Mouse (Mus musculus) T-helper 17 cell (primary cell): ENCODE results near the gene Nufip1.

Experiments
- in situ Hi-C, 2 experiments: fragments of 300-600 bp; cut with MboI, MseI; formaldehyde crosslinking; loops; 1 replicate in 1 of 2; 2 replicates in 1 of 2; pipeline ENCODE4 v1.15.1; 2025; ENCODE audit warnings: high pct_unique_total_duplicates in 2 of 2

Gene Nufip1

DNA sequence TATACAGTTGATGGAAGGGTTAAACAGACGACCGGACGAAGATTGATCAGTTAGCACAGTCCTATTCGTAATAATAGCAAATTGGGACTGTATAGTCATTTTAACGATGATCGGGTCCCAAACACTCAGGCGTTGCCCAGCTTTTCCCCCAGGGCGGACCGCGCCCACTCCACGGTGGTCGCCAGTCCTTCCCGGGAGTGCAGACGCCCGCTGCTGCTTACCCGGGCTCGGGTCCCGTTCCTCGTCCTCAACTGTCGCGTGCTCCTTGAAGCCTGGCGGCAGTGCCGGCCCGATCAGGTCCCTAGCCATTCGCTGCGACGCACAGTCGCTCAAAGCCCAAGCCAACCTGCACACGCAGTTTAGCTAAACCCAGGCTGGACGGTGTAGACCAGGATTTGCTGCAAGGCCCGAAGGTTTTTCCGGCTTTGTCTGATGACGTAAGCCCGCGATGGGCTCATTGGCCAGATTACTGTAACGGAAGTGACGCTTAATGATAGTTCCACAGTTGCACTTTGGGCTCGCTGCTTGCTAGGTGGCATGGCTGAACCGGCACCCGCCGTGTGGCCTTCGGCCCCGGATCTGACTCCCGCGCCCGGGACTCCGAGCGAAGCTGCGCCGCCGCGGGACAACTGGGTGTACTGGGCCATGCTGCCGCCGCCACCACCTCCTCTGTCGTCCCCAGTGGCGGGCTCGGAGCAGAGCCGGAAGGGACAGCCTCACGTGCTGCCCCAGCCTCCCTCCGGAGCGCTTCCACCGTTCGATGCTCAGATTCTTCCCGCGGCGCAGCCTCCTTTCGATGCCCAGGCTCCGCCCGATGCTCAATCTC is at the start of gene Nufip1, which contains the start of gene Gpalpp1:
Nufip1 (plus strand) TSS at position 496 of the 826 bp plus-strand sequence.
Gpalpp1 (minus strand) TSS at position 365 of the 826 bp plus-strand sequence.
- in situ Hi-C loops = no loop called here

DNA sequence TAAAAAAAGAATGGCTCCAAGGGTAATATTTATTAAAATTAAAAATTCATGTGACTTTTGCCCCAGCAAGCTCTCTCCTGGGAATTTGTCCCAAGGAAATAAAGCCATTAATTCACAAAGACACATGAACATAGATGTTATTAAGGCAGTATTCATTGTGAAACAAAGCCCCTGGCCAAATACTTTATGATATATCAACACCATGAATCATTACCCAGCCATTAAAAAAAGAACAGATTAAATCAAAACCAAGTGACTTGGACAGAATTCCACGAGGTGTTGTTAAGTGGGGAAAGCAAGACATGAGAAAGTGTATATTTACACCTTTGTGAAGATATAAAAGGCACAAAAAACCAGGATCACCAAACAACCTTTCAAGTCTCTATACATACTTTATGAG is 43.5 kb upstream of the Nufip1 start:
- in situ Hi-C loops = no loop called here

DNA sequence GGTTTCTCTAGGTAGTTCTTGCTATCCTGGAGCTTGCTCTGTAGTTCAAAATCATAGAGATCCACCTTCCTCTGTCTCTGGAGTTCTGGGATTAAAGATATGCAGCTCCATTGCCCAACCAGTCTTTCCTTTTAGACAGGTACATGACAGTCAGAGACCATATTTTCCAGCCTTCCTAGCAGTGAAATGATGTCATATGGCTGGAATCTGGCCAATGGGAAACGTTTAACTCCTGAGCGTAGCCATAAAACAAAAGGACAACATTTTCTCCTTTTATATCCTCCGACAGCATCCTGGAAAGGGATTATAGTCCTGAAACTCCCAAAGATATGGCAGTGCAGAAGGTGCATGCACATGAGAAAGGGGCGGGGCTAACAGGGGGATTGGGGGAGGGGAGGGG is 42.4 kb upstream of the Nufip1 start:
- in situ Hi-C loops = no loop called here

DNA sequence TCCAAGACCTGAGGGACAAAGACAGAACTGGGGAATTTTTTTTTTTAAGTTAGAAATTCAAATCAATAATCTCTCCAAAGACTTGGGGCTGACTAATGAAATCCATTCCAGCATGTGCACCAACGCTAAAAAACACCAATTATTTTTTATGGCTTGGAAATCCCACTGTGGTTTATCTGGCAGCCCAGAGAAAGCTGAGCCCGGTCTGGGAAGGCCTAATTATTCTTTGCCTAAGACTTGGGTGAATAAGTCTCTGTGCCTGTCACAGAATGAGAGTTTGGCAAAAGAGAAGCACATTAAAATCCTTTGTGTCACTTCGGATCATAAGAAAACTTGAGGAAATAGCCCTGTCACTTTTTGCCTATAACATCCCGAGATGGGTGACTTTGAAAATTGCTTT is 41.4 kb upstream of the Nufip1 start:
- in situ Hi-C loops = no loop called here

DNA sequence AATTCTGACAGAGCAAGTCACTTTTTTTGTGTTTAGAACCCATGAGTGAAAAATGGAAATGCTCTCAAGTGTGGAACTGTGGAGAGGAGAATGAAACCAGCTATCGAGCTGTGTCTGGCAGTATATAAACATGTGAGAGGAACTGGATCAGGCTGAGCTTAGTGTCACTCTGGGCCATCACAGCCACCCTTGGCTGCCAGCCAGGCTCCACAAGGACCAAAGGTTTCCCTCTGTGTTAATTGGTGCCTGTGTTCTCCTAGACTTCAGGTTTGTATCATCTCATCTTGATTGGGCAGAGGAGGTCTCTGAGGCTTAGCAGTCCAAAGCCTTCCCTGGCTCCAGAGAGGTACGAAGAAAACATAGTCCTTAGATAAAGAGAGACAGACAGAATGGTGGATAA is 38.1 kb upstream of the Nufip1 start:
- in situ Hi-C loops = loop anchor here in 1 of 2 experiments (5.0 kb wide), 1 partner anchor 195 kb away; no protein-coding TSS in a partner anchor

DNA sequence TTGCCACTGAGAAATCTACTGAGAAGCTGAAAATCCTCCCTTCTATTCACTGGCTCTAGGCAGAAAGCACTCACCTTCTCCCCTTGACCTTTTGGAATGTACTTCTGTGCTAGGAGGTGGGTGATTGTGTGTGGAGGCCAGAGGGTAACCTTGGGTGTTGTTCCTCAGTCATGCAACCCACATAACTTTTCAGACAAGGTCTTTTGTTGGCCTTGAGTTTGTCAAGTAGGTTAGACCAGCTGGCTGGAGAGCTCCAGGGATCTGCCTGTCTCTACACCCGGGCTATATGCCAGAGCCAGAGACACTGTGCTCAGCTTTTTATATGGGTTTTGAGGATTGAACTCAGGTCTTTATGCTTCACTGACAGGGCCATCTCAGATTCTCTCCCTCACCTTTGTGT is 36.5 kb upstream of the Nufip1 start:
- in situ Hi-C loops = loop anchor here in 1 of 2 experiments (5.0 kb wide), 1 partner anchor 197 kb away; no protein-coding TSS in a partner anchor

DNA sequence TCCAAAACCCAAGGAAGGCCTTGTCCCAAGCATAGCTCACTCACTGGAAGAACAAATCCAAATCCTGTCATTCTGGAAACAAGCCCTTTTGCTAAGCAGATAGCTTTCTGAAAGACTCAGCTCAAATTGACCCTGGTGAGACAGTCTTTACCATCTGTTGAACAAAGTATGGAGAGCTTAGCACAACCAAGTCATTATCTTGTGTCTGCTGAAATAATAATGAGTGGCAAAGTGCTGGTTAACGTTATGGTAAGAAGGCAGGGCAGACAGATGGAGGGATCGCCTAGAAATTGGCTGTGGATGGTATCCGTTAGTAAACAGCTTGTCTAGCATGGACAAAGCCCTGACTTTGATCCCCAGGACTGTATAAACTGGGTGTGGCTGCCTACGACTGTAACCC is 35.0 kb upstream of the Nufip1 start:
- in situ Hi-C loops = loop anchor here in 1 of 2 experiments (5.0 kb wide), 1 partner anchor 178 kb away; no protein-coding TSS in a partner anchor

DNA sequence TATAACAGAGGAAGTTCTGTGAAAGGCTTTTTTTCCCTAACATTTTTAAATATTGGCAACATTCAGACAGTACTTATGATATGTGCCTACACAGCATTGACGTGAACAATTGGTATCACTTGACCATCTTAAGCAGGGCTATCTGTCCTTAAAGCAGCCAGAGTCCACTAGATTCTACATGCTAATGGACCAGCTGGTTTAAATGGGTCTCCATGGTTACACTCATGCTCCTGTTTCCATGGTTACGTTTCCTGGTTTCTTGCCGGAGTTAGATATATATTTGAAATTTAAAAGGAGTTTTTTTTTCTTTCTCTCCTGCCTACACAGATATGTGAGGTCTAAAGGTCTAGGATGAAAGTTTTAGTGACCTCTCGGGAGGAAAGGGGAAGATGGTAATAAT is 34.1 kb upstream of the Nufip1 start:
- in situ Hi-C loops = loop anchor here in 1 of 2 experiments (5.0 kb wide), 1 partner anchor 179 kb away; no protein-coding TSS in a partner anchor

DNA sequence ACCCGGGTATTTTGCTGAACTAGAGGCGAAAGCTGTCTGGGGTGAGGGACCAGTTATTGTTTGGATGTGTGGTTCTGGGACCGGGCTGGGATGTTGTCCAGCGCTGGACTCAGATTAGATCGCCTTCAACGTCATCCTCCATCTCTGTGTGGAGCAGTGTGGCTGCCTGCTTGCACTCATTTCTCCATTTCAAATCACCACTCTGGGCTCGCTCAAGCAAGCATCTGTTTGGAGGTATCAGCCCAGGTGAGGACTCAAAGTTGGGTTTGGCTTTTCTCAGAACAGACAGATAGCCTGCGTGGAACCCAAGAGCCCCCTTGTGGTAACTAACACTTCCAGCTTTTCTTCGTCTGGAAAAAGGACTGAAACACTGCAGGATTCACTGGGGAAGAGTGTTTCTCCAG is 33.6 kb upstream of the Nufip1 start:
- in situ Hi-C loops = loop anchor here in 1 of 2 experiments (5.0 kb wide), 1 partner anchor 180 kb away; no protein-coding TSS in a partner anchor

DNA sequence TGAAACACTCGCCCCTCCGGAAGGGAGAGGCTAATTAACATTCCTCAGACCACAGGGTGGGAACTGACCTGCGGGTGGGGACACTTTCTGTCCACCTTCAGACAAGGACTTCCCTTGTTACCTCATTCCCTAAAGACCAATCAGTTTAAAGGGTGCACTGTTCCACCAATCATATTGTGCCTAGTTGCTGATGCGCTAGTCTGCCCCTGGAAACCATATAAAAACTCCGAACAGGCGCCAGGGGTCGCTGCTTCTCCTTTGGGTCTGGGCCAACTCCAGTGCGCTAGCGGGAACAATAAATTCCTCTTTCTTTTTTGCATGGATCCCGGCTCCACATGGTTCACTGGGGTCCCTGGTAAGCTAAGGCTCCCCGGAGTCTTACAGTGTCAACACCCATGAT is 29.2 kb upstream of the Nufip1 start:
- in situ Hi-C loops = no loop called here

DNA sequence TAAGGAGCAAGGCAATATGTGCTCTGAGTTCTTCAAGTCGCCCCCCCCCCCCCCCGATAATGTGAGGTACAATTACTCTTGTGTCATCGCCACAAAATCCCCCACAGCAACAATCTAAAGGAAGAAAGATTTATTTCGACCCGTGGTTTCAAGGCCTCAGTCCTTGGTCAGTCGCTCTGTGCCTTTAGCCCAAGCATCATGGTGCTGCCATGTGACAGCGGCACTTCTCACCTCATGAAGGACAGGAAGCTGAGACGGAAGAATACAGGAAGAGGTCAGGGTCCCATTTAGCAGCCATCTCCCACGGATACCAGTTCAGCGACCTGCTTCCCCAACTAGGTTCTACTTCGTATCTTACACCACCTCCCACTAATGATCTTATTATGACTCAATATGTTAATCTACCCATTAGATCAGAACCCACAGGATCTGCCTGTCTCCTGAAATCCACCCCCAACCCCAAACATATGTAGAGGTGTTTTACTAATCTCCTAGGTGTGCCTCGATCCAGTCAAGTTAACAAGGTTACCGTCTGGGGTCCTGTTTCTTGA is 28.5 kb upstream of the Nufip1 start:
- in situ Hi-C loops = no loop called here

DNA sequence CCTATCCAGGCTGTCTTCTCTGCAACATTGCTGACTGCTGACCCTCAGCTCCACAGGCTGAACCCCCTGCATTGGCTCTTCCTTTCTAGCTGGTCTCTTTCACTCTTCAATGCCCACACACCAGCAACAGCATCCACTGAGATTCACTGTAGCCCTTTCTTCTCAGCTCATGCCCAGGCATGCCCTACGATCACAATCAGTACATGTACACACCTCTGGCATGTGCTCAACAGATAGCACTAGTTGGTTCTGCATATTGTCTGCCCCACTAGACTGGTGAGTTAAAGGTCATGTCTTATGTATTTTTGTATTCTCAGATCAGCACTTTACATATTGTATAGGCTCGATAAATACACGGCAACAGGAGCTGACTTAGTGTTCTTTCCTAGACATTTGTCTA is 26.5 kb upstream of the Nufip1 start:
- in situ Hi-C loops = no loop called here

DNA sequence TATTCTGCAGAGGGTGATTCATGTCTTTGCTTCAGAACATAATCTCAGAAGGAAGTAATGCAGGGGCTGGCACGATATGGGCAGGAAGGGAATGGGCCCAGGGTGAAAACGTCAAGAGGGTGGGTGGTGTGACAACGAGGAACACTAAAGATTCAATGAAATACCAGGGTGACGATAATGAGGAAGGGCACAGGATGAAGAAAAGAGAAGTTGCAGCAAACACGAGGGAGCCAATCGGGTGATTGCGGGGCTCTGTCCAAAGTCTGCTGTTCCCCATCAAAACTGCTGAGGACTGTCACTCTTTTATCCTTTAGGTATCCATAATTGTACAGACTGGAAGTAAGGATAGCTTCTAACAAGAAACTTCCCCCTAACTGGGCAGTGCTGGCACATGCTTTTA is 13.4 kb upstream of the Nufip1 start:
- in situ Hi-C loops = no loop called here

DNA sequence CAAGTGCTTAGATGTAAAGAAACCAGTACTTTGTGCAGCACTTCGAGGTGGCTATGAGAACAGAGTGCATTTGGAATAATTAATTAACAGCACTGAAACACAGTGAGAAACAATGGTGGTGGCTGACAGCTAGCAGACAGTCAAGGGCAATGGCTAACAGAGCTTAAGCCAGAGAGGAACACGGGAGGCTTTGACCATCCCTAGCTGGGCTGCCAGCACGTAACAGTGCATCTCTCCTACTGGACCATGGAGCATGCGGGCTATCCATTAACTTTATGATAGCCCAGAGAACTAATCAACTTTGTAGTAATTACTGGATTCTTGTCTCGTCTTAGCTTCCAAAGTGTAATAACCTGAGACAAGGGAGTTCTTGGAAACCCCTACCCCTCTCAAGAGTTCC is 12.9 kb upstream of the Nufip1 start:
- in situ Hi-C loops = no loop called here

DNA sequence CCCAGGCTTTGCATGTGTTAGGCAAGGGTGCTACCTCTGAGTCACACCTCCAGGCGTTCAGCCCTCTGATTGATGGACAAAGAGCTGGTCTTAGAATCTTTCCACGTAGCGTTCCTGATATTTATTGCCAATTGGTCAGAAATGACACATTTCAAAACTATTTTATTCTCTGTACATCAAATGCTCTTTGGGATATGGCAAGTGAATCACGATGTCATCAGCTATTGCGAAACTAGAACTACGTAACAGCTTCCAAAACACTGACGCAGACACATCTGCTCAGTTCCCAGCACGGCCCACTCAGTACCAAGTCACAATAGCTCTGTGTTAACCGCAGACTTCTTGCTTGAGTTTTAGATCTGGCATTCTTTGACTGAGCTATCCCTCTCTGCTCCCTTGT is 11.1 kb upstream of the Nufip1 start:
- in situ Hi-C loops = no loop called here

DNA sequence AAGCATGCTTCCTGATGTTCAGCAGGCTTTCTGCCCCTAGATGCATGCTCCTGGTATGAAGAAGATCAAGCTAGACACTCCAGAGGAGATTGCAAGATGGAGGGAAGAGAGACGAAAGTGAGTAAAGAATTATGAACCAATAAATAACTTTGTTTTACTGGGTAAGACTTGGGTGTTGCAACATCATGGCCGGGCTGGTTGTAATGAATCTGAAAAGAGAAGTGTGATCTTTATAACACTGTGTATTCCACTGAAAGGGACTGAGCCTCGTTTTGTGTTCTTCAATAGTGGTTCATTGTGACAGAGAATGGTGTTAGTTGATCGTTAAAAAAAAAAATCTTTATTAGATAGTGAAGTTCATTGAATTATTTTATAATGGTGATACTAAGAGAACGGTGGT is 5.1 kb downstream of the Nufip1 start:
- in situ Hi-C loops = no loop called here

DNA sequence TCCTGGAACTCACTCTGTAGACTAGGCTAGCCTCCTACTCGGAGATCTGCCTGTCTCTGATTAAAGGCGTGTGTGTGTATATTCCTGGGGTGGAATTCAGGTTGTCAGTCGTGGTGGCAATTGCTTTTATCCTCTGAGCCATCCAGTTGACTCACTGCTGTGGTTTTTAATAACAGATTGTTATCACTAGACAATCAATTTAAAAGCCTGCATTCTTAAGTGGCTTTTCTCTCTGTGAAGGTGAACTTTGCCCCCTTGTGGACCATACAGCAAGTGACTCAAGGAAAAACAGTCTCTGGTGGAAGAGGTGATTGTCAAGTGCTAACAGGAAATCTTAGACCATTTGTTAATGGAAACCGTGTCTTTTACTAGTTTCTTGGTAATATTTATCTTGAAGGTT is 8.3 kb downstream of the Nufip1 start:
- in situ Hi-C loops = no loop called here

DNA sequence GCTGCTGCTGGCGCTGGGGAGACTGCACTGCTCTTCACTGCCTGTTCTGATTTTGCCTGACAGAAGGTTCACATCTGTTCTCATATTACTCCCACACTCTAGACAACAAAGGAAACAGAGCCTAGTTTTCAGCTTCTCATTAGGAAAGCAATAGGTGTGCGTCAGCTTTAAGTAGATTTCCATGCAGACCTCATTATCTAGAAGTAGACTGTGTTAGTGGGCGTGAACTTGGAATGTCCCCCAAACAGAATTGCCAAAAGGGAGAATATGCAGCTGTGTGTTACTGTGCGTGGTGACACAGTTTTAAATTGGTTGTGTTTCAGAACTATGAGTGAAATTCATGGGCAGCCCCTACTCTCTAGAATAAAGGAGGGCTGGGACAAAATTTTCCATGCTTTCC is 9.8 kb downstream of the Nufip1 start:
- in situ Hi-C loops = no loop called here

DNA sequence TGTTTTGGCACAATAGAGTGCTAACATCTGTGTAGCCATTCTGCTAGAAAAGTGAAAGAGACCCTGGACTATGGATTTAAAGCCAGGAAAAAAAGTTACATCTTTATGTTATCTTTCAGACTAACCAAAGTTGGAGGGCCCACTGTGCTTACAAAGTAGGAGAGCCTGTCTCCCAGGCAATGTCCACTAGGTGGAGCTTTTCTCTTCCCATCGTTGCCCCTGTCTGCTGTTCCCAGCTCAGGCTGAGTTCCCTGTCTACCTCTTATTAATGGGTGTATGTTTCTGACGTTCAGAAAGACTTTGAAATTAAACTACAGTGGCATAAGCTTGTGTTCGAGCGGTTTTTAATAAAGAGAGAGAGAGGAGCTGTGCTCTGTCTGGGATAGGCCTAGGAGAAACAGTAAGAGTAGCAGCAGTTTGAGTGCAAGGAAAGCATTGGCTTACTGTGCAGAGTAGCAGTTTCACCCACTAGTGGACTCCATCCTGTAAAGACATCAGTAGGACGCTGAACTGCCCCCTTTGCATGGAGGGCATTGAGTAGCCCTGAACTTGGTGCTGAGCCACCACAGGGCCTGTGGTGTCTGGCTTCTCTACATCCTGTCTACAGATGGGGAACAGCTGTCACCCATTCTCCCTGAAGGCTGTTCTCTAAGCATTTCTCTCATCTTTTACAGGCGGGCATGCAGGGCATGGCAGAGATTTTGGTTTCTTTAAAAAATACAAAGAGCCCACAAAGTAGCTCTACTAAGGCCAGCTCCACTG is 11.4 kb downstream of the Nufip1 start:
- in situ Hi-C loops = no loop called here

DNA sequence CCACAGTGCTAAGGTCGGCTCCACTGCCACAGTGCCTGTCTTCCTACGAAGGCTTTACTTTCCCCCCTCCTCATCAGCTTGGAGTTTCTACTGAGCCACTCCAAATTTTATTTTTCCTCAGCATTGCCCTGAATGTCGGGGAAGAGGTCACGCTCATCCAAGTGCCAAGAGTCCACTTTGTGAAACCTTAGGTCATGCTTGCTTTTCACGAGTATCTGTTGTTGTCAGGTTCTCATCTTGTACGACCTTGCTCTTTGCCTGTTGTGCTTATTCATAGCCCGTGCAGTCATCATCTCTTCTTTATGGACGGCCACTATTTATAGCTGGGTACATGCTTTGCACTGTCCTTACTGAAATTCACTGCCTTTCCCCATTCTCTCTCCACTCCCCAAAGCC is 12.0 kb downstream of the Nufip1 start:
- in situ Hi-C loops = no loop called here

DNA sequence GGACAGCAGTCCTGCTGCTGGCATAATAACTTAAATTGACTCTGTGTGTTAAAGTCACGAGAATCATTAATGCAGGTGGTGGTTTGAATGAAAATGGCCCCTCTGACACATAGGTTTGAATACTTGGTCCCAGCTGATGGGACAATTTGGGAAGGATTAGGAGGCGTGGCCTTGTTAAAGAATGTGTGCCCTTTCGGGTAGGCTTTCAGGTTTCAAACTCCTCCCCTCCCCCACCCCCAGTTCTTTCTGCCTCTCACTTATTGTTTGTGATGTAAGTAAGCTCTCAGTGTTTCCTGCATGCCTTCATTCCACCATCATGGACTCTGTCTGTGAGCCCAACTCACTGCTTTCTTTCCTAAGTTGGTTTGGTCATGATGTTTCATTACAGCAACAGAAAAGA is 16.6 kb downstream of the Nufip1 start:
- in situ Hi-C loops = no loop called here

DNA sequence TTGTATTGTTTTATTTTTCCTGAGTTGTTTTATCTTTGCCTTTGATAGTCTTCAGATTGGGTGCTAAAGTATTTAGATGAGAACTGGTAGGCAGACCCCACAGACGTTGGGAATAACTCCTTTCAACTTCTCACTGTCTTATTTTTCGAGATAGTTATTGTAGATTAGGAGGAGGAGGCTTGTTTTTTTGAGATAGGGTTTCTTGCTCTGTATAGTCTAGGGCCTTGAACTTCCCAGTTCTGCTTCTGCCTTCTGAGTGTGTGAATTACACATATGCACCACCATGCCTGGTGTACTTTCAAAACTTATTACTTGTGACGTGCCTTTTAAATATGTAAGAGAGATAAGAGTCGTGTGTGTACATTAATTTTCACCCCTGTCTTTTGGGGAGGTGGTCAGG is 17.5 kb downstream of the Nufip1 start:
- in situ Hi-C loops = no loop called here
